Mouse (Mus musculus) adrenal gland, adult 8-10 months (tissue): ENCODE measurements around the gene Mrvi1. TPM values are rescaled to one million over a fixed set of nuclear protein-coding genes. Genes with fewer than 3 reads are reported as not detected.
A peak's percentile ranks its signal among the peaks of the same experiment; 100 is the strongest.

Source experiments
- DNase-seq: peaks from one replicate; pipeline ENCODE4 v3.0.0; 2022
- total RNA-seq, 4 experiments: library from RNA; stranded (reverse); gene quantifications; 2 replicates each; pipeline ENCODE4 v1.2.4; 2022

The Mrvi1 gene
- total RNA-seq, 4 experiments from 2014 or later, result 11.5 to 16.7 (median 13.7) TPM

DNA sequence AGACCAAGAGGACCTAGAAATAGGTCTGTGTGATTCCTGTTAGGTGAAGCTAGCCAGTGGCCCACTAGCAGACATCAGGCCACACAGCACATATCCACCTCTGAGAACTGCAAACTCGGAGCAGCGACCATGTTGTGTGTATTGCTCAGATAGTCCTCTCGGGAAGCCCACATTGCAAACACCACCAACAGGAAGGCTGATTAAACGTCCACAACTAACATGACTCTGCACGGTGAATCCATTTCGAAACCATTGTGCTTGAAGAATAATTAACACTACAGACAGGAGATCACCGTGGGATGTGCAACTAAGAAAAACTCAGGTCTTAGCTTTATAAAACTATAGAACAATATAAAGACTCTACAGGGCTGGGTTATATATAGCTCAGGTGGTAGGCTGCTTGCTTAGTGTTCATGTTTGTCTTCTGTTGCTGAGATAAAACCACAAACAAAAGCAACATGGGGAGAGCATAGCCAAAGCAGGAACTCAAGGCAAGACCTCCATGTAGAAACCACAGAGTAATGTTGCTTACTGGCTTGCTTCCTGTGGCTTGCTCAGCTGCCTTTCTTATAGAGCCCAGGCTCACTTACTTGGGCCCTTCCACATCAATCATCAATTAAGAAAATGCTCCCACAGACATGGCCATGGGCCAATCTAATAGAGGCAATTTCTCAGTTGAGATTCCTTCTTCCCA lies 4.4 kb downstream of the Mrvi1 start:
- DNase-seq, result no peak

DNA sequence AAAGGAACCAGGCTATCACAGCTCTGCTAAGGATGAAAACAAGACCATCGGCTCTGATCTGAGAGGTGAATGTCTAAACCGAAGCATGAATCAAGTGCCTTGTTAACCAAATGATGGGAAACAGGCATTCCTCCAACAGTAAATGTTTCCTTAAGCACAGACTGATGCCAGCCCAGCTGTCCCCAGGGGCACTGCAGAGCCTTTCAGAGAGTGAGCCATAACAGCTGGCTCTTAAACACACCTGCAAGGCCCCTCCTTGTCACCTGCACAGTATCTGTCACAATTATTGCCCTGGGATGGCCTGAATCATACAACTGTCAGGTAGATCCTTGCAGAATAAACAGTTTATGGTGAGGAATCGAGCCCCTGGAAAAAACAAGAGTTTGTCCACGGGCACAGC lies 8.8 kb downstream of the Mrvi1 start:
- DNase-seq, result no peak

DNA sequence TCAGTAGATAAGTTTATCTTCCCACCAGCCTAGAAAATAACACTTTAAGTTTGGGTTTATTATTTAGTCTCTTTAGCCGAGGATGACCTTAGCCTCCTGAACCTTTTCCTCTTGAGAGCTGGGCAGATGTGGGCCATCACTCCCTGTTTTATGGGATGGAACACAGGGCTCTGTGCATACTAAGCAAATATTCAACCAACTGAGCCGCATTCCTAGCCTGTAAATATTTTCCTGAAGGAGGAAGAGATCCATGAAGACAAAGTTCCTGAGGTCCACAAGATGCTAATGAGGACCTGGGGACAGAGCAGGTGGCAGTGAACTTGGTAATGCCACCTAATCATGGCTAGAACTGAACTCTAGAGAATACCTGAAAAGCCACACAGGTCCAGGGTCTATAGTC lies 9.5 kb downstream of the Mrvi1 start:
- DNase-seq, result no peak

DNA sequence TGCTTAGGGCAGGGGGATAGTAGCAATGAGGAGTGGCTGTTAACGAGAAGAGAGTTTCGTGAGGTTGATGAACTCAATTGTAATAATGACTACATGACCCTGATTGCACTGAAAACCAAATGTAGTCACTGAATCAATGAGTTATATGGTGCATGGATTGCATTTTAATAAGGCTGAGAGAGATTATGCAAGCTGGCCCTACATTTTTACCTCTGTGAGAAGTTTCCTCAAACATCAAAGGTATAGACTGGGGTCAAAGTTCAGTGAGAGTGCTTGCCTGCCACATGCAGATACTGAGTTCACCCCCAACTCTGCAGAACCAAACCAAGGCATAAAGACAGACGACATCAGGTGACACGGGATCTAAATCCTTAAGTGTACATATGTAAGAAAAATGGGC lies 14.9 kb downstream of the Mrvi1 start:
- DNase-seq, result no peak

DNA sequence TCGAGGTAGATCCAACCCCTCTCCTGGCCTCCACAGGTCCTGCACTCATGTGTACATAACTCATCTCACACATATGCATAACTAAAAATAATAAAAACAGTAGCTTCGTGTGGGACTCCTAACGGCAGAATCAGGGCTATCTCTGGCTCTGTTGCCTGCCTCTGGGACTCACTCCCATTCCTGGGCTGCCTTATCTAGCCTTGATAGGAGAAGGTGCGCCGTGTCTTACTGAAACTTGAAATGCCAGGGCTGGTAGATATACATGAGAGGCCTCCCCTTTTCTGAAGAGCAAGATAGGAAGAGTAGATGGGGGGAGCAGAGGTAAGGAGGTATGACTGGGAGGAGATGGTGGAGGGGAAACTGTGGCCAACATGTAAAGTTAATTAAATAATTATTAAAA lies 15.4 kb downstream of the Mrvi1 start:
- no peak for DNase-seq

DNA sequence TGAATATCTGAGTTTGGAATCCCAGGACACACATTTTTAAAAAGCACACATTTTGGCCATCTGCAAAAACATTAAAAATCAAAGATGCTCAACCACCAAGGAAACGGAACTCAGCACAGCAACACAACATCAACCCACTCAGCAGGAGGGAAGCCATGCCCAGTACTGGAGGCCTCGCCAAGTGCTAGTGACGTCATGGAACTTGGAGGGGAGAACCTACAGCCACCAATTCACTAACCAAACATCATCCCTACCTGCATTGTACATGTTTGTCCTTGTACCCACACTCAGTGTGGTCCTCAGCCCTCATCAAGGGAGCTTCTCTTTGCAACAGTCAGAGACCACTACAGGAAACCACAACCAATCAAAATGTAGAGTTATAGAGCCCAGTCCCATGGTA lies 16.9 kb downstream of the Mrvi1 start:
- no peak for DNase-seq

DNA sequence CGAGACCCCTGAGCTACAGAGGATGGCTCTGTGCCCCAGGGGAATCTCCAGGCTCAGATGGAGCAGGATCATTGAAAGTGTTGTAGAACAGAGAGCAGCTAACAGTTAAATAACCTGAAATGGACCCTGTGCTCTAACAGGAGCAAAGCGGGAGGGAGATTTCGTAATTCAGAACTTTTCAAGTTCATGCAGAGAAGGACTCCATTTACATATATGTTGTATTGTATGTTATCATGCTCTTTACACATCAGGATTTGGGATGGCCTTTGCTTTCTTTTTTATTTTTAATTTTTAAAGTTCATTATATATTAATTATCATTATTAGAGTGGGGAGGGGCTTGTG lies 18.6 kb downstream of the Mrvi1 start:
- no peak for DNase-seq

DNA sequence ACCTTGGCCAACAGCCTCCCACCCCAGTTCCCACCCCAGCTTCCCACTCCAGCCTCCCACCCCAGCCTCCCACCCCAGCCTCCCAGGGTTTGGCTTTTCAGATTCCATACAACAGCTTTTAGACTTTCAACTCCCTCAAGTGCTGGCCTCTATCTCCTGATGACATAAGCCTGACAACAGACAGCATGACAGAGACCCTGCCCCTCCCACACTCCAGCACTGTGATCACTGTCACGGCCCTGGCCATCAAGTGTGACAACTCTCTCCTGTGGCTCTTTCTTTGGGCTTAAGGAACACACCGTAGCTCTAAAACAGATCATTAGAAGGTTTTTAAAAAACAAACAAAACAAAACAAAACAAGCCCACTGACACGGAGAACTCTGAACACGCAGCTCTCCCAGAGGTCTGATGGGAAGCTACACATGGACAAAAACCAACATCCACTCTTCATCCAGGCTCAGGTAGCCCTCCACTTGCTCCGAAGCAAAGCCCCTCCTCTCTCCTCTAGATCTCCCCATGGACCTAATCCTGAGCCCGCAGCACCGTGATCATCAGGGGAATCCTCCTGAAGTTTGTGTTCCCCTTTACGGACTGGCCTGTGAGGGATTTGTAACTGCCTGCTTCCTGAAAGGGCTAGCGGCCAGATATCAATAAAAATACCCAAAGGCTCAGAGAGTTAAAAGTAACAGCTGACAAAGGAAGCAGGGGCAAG lies 19.2 kb downstream of the Mrvi1 start:
- DNase-seq, result no peak

DNA sequence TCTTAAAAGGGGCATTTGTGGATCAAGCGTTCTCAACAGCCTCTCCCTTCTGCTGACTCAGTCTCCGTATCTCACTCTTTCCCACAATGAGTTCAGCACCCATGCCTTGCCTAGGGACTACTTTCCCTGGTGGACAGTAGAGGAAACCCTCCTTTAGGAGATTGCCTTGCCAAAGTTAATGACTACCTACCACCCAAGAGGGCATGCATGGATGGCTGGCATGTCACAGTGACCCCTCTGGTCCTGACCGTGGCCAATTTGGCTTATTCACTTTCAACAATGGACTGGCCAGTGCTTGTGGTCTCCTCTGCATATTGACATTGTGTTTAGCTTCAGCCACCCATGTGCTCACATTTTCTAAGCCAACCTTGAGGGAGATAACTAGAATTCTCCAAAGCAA lies 19.8 kb downstream of the Mrvi1 start:
- DNase-seq, result no peak

DNA sequence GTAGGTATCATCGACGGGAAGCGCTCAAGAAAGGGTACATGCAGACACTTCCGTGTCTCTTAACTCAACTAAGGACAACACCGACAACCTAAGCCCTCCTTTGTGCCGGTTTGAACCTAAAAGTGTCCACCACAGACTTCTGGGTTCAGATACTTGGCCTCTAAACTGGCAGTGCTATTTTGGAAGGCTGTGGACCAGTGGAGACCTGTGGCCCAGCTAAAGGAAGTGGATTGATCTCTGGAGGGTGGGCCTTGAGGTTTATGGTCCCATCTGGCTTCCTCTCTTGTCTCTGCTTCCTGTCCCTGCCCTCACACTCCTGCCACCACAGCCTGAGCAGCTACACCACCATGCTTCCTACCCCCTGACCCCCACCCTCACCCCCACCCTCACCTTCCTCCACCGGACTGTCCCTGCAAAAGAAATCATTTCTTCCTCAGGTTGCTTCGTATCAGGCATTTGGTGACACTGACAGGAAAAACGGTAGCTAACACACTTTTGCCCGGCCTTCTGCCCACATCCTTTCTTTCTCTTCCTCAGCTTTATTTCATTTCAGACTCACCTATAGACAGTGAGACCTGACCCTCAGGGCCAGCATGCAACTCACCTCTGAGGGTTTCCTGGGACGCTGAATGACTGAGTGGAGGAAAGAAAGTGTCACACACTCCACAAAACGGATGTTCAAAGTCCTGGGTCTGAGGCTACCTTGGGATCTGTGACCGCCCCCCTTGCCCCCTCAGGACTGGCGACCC lies 25.7 kb downstream of the Mrvi1 start:
- DNase-seq, result no peak

DNA sequence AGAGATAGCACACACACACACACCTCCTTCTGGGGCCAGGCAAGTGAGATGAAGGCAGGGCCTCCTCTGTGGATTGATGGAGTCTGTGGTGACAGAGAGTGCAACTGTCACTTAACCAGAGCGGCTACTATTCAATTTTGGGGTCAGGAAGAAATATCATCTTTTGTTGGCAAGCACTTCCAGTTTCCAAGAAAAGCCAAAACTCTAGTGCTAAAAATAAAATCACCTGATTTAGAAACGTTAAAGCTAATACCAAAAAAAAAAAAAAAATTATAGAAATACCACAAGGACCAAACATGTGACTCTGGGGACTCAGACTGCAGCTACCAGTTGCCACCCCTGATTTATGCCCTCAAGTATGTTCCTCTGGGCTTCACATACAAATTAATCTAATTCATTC lies 26.7 kb downstream of the Mrvi1 start:
- no peak for DNase-seq

DNA sequence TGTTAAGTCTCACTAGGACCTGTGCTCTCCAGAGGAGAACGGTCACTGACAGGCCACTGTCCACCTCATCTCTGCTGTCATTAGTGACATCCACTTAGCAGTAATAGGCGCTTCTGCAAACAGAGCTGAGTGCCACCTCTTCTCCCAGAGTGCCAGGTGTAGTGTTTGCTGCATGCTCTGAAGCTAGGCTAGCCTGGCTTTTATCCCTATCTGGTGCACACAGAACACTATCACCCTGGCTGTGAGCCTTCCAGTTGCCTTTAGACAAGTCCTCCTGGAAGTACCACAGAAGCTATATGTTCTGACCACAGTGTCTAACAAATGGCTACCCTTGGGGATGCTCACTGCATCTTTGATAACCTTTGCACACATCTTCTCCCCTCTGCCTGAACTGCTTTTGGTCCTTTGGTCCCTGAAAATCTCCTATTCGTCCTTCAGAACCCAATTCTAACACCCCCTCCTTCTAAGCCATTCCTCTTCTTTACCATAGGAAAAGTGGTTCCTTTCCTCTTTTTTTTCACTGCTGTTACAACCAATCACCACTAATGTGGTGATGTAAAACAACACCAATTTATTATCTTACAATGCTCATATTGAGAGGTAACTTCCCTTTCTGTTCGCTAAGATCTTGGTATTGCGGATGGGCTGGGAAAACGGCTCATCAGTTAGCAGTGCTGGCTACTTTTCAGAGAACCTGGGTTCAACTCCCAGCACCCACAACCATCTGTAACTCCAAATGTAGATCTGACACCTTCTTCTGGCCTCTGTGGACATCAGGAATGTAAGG lies 28.0 kb downstream of the Mrvi1 start:
- no peak for DNase-seq

DNA sequence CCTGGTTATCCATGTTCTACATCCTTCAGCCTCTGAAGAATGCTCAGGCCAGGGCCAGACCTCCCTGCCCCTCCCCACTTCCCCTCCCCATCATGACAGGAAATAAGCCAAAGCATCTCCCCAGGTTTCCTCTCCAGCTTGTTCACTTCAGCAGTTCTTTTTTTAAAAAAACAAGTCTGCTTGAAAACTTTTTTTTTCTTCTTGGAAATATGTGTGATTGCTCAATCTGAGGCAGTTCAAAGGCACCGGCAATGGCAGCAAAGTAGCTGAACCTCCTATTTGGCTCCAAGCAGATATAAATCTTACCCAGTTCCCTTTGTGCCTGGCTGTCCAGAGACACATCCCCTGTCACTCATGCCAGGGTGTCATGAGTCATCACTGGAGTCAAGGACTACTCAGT lies 29.1 kb downstream of the Mrvi1 start:
- DNase-seq, result peak; percentile 77

DNA sequence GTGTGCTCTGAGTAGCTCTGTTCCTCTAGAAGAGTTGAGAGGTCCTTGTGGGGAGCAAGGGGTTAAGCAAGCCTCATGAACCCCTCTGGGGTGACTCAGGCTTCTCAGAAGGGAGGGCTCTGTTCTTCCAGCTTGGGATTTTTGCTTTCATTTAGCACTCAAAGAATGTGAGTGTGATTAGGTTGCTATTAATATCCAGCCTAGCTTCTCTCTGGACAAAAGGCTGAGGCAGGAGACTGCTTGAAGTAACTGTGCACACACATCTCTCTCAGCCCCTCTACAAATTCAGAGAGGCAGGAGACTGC lies 31.7 kb downstream of the Mrvi1 start:
- DNase-seq, result no peak

DNA sequence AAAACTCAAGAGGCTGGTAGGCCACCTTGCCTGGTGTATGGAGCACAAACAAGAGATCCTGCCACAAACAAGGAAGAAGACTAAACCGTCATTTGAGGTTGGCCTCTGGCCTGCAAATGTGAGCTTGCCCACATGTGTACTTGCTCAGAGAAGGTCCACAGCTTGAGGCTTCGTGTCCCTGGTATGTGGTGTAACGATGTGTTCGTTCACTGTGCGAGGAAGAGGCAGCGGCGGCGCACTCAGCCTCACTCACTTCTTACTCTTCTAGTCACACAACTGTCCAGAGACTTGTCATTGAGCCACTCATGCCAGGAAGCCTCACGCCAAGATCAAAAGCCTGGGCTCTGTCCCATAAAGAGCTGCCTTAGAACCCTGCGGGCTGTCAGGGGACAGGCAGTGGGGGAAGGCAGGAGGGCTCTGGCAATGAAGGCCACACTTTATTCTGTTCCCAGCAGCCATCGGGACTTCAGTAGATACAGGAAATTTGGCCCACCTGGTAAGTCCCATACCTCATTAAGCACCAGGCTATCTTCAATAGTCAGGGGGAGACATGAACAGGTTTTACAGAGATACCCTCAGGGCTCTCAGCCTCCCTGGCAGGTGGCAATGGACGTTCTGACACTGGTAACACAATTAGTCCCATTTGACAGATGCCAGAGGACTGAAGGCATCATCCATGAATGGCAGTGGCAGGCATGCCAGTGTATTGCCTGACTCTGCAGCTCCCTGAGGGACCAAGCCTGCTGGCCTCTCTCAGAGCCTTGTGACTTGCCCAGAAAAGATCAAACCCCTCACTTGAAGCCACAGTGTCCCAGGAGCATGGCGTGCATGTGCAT lies 32.3 kb downstream of the Mrvi1 start:
- no peak for DNase-seq

DNA sequence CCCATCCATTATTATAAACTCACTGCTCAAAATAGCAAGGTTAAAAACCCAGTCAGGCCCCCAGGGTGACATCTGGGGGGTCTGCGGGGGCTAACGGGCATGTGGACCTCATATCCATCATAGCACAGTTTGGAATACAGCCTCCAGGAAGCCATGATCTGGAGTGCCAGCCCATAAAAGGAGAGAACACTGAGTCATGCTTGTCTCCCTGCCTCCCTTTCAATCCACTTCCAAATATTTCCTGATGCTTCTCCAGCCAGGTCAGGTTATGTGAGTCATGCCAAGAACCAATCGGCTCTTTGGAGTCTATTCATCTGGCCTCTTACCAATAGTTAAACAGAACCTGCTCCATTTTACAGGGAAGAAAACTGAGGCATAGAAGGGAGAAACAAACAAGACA lies 33.7 kb downstream of the Mrvi1 start:
- DNase-seq, result no peak

DNA sequence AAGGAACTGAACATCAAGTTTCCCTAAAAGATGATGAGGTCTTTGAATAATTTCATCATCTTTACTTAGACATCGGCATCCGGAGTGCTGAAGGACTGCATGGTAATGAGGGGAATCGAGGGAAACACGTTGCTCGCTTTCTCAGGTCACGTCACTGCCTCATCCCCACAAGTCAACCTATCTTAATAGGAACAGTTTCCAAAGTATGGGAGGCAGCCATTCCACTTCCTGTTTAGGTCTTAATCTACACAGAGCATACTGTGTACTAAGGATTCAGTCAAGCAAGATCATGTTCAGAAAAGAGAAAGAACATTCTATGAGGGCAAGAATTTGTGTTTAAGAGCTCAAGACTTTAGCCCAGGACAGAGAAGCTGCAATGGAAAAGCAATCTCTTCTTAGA lies 34.6 kb downstream of the Mrvi1 start:
- DNase-seq, result no peak

DNA sequence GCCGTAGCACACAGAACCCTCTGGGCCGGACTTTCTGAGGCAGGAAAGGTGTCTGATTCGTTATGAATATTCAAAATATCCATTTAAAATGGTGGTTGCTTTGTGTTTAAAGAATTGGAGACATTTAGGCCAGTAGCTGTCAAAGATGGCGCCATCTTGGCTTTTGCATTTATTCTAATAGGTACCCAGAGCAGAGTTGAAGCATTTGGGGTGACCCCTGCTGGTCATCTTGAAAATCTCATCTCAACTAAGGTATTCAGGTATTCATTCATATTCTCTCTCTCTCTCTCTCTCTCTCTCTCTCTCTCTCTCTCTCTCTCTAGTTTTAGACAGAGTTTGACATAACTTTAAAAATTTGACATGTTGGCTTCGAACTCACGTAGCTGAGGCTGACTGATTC lies 35.5 kb downstream of the Mrvi1 start:
- DNase-seq, result no peak

DNA sequence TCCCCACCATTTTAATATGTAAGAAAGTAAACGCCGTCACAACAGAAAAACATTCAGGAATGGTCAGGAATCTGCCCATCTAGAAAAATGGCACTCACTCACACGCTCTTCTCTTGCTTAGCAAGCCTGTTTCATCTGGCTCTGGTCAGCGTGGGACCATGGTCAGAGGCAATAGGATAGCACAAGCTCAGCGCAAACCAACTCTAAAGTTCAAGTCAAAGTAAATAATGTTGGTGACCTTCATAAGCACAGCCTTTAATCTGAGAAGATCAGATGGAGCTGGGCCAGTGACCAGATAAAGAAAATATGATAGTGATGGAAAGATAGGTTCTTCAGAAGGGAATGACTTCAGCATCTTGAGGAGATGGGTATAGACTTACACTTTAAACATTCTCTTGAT lies 37.9 kb downstream of the Mrvi1 start:
- DNase-seq, result no peak

DNA sequence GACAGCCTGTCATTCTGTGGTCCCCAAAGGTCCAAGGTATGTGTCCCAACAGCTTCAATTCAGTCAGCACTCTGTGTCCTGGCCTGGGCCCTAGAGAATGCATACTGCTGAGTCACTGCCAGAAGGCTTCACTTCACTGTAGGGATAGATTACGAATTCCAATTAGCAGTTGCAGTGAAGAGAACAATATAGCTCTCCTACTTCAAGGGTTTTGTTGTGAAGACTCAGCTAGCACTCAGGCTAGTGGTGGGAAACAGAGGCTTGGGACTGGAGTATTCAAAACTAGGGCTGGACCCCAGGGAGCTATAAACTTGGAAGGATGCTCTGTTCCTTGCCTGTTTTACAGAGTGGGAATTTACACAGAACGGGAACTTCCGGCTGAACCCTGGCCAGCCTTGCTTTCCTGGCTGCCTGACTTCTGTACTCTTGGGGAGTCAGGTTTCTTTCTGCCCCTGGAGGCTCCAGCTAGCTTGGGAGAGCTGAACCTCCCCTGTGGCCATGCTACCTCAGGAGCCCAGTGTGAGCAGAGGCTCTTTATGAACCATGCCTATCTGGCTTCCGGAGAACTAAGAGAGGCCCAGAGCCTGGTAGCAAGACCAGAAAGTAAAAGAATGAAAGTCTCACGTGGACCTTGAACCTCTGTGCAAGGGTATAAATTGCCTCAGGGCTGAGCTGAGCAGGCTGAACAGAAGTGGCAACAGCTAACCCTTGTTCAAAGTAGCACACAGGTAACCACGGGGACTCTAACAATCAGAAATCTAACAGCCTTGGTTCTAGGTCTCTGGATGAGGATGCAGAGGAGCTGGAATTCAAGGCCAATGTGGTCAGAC lies 40.3 kb downstream of the Mrvi1 start:
- no peak for DNase-seq

DNA sequence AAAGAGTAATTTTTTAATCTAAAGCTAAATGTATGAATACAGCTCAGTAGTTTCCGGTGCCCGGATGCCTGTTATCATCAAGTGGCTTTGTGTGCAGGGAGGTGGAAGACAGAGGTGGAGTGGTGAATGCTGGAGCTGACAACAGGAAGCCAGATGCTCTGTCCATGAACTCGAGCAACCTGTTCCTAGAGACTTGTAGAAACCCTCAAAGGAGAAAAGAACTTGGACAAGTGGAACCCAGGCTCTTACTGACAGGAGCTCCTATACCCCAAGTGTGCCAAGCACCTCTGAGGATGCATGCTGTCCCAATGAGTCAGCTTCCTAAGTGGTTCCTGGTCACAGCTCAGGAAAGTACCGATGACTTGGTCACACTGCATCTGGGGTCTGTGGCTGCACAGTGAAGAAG lies 41.1 kb downstream of the Mrvi1 start:
- no peak for DNase-seq
